Mouse (Mus musculus): ENCODE measurements around the gene Phf21b.
A peak's percentile ranks its signal among the peaks of the same experiment; 100 is the strongest.
"Not testable (repeated sequence)": the region's sequence is repeated elsewhere in the genome, so short reads cannot be mapped to it uniquely, and the experiment has no call there.

Gene Phf21b

DNA sequence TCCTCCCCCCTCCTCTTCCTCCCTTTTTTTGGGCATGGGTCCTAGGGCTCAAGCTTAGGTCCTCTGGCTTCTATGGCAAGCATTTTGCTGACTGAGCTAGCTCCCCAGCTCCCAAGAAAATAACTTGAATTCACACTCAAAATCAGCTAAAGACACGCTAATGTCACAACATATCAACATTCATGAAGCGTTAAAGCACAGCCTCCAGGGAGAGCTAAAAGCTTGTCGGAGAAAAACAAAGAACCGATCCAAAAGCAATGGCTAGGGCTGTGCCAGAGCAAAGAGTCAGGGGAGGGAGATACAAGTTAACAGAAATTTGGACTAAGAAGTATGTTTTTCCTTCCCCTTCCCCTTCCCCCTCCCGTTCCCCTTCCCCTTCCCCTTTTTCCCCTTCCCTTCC, 77.3 kb downstream of the Phf21b start:
- no peak for DNase-seq (ENCODE audit: low read depth, low spot score)

DNA sequence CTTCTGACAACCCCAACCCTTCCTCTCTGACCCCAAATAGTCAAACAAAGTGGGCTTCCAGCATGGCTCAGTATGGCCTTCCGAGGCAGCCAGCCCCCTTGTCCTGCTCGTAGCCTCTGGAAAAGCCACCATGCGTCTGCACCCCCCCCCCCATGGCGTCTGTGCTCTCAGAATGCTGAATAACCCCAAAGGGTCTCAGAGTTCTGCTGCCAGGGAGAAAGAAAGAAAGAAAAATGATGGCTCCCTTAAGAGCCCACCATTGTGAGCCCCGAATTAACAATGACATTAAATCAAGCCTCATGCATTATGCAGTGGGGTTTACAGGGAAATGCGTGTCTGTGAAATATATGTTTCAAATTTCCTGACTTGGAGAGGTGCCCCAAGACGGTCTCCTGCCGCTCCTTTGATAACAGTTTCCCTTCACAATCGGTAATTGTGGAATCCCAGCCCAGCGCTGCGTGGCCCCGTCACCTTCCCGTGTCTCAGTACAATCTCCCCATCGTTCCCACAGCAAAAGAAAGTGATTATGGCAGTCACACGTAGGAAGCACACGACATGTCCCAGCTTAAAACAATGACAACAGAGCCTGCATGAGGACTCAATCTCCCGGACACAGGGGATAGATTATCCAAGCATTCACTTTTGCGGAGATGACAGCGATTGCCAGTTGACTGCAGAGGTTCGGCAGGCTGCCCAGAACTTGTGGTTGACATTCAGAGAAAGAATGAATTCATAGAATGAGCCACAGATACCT, 80.3 kb downstream of the Phf21b start:
- no peak for DNase-seq (ENCODE audit: low read depth, low spot score)

DNA sequence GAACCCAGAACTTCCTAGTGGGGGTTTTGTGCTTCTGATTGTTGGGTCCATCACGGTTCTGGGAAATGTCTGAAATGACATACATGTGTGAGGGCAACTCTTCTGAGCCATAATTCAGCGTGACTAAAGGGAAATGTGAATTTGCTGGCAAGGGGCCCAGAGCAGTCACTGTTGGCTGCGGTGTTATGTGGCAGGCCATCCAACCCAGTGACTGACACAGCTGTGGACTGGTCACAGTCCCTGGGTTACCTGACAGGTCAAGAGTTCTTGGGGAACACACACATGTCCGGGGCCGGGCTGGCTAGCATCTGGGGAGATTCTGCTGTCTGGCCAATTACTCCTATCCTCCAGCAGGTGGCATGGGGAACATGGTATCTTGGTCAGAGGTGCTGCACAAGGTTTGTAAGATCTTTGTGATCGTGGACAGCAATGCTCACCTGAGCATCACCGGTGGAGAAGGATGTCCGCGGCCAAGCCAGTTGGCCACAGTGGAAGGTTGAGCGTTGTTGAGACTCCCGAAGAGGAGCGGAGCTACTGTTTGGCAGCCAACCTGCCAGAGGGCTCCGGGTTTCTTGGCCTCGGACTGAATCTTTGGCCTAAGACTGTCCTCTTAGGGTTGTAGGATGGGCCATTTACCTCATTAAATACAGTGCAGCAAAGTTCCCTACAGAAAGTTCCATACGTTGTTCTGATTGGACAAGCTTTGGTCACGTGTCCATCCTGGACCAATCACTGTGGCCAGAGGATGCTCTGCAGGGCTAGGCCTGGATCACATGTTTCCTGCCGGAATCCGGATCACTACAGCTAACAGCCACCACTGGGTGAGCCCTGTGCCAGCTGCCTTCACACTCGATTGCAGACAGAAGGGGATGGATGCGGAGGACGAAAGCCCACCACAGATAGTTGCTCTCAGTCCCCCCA, 83.4 kb downstream of the Phf21b start:
- DNase-seq (ENCODE audit: low read depth, low spot score), result no peak

DNA sequence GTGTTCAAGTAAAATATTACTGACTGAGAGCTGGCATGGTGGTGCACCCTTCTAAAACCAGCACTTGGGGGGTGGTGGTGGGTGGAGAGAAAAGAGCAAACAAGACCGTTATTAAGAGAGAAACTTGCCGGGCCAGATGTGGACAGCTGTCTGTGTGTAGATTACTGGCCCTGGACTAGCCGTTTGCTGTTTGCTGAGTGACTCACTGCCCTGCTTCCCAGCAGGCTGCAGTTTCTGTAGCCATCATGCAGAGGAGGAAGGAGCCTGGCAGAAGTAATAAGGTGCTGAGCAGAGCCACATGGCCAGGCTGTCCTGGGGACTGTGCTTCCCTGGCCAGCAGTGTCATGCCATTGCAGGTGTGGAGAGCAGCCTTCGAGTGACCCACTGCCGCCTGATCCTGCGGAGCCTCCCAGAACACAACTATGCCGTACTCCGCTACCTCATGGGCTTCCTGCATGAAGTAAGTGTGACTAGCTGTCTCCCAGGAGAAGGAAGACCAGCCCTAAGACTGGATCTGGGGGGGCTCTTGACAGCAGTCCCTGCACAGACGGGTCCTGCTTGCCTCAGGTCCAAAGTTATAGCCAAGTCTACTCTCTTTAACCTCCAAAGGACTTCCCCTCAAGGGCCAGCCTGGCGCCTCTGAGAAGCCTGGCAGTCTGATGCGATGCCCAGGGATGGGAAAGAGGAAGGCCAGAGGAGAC, 86.1 kb downstream of the Phf21b start:
- DNase-seq (ENCODE audit: low read depth, low spot score), result no peak

DNA sequence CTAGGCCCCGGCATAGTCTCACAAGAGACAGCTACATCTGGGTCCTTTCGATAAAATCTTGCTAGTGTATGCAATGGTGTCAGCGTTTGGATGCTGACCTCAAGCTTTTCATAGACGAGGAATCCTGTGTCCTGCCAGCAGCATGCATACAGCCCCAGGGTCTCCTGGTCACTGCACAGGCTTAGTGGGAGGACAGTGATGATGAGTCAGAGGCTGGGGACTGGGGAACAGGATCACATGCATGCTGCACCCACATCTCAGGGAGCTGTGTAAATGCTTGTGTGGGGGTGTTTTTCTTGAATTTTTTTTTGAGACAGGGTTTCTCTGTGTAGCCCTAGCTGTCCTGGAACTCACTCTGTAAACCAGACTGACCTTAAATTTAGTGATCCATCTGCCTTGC, 87.3 kb downstream of the Phf21b start:
- DNase-seq (ENCODE audit: low read depth, low spot score), result not testable (repeated sequence)

DNA sequence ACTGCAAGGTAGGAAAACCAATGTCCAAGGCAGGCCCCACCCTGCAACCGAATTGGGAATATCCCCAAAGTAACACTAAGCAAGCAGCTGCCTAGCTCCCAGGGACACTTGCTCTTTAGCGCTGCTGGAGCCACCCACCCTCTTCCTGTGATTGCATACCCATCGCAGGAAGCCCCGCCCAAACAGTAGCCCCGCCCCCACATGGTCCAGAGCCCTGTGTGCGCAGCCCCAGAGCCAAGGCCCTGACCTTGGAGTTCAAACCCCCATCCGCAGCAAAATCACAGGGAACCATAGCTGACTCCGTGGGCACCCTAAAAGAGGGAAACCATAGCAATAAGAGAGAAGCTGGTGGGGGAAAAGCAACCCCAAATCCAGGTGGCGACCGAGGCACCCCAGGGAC, 89.2 kb downstream of the Phf21b start:
- DNase-seq (ENCODE audit: low read depth, low spot score), result no peak

DNA sequence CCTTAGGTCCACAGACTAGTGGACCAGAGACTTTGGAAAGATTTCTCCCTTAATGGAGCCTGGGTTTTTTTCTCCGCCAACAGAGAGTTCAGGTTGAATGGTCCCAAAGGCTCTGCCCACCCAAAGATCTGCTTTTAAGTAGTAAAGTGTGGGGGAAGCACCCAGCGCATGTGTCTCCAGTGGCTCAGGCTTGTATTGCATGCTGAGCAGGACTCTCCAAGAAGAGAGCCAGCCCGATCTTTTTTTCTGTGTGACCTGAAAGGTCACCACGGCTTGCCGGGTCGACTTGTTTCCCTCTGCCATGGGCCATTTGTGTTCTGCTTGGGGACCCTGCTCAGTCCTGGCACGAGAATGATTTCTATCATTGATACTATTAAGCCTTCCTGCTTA, 92.4 kb downstream of the Phf21b start:
- no peak for DNase-seq (ENCODE audit: low read depth, low spot score)

DNA sequence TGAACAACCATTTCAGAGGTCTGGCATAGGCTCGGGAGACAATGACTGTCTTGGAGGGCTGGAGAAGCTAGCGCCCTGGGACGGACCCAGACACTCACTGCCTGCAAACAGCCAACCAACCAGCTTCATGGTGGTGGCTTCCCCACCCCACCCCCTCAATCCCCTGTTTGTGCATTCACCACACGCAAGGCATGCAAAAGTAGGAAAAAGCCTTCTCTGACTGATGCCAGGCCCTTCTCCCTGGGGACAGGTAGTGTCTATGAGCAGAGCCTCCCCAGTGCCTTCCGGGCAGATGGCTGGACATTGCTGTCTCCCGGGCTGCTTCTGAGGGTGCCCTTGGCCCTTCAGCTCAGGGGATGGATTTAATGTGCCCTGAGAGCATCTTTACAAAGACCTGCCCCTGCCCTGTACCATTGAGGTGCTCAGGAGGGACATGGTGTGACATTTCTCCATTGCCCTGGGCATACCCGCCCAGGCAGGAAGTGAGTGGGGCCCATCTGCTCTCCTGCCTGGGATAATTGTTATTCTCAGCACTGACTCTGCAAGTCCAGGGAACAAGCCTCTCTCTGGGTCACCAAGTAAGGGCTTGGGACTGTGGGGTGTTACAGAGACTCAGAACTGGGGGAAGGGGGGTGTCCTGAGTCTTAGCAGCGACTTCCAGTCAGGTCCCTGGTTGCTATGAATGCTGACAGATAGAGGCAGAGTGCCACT, 93.0 kb downstream of the Phf21b start:
- no peak for DNase-seq (ENCODE audit: low read depth, low spot score)

DNA sequence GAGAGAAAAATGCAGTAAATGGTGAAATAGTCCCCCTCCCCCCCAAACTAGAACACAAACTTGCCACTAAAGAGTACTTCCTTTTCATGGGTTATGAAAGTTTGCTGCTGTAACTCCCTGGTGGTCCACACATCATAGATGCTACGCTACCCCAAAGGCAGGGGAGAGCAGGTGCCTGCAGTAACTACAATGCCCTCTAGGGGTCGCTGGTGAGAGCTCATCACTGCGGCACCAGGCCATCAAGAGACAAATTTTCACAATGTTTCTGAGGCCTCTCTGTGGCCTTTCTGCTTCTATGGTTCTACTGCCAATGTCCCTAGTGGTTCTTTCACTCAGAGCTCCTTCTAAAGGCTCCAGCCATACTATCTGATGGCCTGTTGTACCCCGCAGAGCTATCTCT, 97.4 kb downstream of the Phf21b start:
- DNase-seq (ENCODE audit: low read depth, low spot score), result peak; percentile 20

DNA sequence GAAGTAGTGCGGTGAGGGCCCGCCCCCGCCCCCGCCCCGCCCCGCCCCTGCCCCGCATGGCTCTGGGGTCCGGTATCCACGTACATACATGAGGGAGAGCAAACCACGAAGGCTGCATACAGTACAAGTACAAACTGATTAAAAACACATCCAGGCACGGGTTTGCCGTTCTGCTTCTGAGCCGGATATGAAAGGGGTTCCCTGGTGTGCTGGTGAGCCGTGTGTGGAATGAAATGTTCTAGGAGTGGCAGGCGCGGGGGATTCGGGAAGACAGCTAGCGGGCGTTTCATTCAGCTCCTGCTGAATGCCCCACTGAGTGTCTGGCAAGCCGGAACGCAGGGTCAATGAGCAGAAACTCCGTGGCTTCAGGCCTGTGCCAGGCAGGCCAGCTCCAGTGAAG, 99.4 kb downstream of the Phf21b start:
- DNase-seq (ENCODE audit: low read depth, low spot score), result no peak

DNA sequence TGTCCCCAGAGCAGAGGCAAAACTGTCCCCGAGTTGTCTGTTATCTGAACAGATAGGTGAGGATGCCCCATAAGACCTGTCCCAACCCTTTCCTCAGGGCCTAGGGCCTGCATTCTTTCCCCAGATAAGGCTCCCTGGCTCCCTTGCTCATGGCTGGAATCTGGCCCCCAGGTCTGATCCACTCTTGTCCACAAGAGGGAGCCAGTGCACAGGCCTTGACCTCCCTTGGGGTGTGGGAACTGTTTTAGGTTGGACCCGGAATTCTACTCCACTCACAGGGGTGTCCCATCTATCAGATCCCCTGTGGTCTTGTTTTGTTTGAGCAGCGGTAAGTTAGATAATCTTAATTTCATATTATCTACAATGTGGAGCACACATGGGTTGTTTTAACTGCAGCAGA, 100.9 kb downstream of the Phf21b start:
- peak; percentile 30 for DNase-seq (ENCODE audit: low read depth, low spot score)

DNA sequence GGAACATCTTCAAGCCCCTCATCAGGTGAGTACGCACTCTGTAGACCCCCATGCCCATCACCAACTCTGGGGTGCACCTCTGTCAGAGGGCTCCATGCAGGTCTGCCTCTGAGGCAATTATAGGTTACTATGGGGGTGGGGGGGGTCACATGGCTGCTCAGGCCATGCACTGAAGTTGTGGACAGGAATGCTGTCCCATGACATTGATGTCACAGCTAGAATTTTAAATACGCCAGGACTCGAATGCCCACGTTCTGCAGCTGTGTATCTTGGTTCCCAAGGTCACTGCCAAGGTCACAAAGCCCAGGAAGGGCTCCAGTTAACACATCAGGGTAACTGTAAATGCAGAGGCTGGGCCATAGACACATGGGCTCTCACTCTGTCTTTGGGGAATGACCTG, 110.0 kb downstream of the Phf21b start:
- no peak for DNase-seq (ENCODE audit: low read depth, low spot score)

DNA sequence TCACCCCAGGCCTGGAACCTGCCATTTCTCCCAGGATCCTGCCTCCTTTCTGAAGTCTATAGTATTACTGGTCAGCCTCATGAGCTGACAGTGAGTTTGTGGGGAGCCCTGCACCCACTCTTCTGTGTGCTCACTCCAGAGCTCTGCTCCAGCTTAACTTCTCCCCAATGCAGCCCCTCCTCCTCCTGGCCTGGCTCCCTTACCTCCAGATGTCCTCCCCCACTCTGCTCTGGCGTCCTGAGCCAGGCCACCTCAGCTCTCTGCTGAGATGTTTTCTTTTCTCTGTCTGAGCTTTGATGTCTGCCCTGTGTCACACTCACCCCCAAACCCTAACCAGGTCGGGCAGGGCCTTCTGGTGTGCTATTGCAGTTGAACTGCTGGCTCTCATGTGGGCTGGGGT, 111.5 kb downstream of the Phf21b start:
- no peak for DNase-seq (ENCODE audit: low read depth, low spot score)

DNA sequence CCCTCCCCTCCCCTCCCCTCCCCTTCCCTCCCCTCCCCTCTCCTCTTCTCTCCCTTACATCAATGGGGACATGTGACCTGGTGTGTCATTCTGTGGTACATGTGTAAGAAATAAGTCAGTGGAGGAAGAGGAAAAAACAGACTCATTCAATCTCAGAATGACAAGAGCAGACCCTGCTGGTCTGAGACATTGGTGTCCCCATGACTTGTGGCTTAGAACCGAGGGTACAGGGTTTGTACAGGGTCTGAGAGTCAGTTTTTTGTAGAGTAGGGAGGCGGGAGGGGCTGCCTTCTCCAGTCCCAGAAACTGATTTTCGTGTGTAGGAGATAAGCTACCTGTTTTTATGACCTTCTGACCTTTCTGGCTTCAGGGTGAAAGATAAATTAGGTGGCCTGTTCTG, 112.5 kb downstream of the Phf21b start:
- no peak for DNase-seq (ENCODE audit: low read depth, low spot score)

DNA sequence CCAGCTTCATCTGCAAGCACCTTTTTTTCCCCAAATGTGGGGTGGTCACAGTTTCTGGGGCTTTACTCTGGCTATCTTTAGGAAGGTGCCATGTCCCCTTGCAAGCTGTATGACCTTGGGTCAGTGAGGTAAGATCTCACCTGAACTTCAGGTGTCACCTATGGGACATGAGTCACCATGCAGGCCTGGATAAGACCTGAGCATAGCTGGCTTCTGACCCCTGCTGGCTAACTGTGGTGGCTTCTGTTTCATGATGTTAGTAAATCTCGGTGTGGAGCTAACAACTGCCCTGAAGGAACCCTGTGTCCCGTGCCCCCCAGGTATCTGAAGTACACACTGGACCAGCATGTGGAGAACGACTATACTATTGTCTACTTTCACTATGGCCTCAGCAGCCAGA, 114.3 kb downstream of the Phf21b start:
- DNase-seq (ENCODE audit: low read depth, low spot score), result no peak

DNA sequence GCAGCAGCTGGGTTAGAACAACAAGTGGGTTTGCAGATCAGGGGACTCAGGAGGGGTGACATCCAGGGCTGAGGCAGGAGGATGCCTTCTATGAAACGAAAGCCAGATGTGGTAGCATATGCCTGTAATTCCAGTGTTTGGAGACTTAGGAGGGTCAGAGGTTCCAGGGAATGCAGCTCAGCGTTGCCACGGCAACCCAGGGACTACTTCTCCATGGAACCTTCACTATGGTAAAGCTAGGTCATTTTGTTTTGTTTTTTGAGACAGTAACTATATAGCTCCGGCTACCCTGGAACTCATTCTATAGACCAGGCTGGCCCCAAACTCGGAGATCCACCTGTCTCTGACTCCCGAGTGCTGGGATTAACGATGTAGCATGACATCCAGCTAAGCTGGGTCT, 117.6 kb downstream of the Phf21b start:
- no peak for DNase-seq (ENCODE audit: low read depth, low spot score)

DNA sequence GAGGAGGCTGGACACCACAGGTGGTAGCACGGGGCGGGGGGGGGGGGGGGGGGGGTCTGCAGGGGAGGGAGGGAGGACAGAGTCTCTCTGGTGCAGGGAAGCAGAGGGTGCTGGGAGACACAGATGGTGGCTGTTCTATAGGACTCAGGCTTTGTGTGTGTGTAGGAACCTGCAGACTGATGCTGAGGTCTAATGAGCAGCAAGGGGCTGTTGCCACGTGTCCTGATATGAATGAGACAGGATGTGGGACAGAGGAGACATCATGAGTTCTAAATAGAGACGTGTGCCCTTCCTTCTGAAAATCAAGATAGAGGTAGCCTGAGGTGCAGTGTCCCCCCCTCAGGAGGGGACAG, 118.9 kb downstream of the Phf21b start:
- DNase-seq (ENCODE audit: low read depth, low spot score), result no peak

DNA sequence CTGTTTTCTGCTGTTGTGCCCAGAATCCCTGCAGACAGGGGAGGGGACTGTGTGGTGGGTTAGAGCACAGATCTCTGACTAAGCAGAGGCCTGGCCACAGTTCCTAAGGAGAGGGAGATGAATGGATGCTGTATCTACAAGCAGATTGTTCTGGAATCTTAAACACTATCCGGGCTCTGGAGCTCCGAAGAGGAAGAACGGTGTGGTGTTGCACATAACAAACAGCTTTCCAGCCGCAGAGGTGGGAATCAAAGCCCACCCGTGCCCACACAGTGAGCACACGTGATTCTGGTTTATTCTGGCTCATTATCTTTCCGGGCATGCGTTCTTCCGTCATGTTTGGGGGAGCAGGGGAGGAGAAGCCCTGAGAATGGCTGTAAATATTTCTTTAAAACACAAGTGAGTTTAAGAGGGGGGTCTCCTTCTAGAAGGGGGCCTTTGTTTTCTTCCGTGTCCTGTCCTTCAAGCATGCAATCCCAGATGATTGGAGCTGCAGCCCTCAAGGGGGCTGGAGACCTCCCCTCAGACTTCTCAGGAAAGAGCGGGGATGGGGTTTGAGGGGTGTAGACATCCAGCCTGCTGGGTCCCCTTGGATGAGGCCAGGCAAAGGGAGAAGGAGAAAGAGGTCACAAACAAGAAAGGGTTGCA, 119.4 kb downstream of the Phf21b start:
- DNase-seq (ENCODE audit: low read depth, low spot score), result no peak

All from CD4-positive helper T cell, adult 2 months (primary cell).